Mouse (Mus musculus) intestine, postnatal 0 days (tissue): ENCODE results near the gene Prkar1b. TPM values are rescaled to one million over a fixed set of nuclear protein-coding genes. Genes with fewer than 3 reads are reported as not detected.

Experiments used
- ATAC-seq: fragments of 200-750 bp; cut with Nextera tagmentation; 2 replicates; pipeline ENCODE4 v1.8.0; 2017; ENCODE audit warnings: mild to moderate bottlenecking, moderate TSS enrichment, moderate library complexity
- H3K27ac ChIP-seq: fragments of 300-500 bp; sonication (generic); 2 replicates; pipeline ENCODE4 v1.5.1; 2014; ENCODE audit warnings: mild to moderate bottlenecking, low read depth, low read length, moderate library complexity
- H3K27me3 ChIP-seq: fragments of 300-500 bp; sonication (generic); replicated peaks from 2 replicates; pipeline ENCODE4 v1.6.1; 2014; ENCODE audit warnings: low read length, mixed read lengths; ENCODE audit not compliant: control insufficient read depth, insufficient read depth
- H3K36me3 ChIP-seq: fragments of 300-500 bp; sonication (generic); 2 replicates; pipeline ENCODE4 v1.6.1; 2014; ENCODE audit warnings: mild to moderate bottlenecking, moderate library complexity; ENCODE audit not compliant: control insufficient read depth, insufficient read depth
- H3K4me1 ChIP-seq: fragments of 300-500 bp; sonication (generic); replicated peaks from 2 replicates; pipeline ENCODE4 v1.6.1; 2014; ENCODE audit warnings: antibody characterized with exemption, low read length, mixed read lengths; ENCODE audit not compliant: control insufficient read depth, insufficient read depth
- H3K4me2 ChIP-seq: fragments of 300-500 bp; sonication (generic); replicated peaks from 2 replicates; pipeline ENCODE4 v1.6.1; 2014; ENCODE audit warnings: low read depth, mild to moderate bottlenecking, moderate library complexity
- H3K4me3 ChIP-seq: fragments of 300-500 bp; sonication (generic); 2 replicates; pipeline ENCODE4 v1.5.1; 2014; ENCODE audit warnings: low read depth, low read length
- H3K9ac ChIP-seq: fragments of 300-500 bp; sonication (generic); 2 replicates; pipeline ENCODE4 v1.6.1; 2014; ENCODE audit warnings: mild to moderate bottlenecking, low read depth, low read length
- H3K9me3 ChIP-seq: fragments of 300-500 bp; sonication (generic); 2 replicates; pipeline ENCODE4 v1.6.1; 2016; ENCODE audit warnings: mixed run types; ENCODE audit not compliant: control insufficient read depth
- CTCF ChIP-seq: sonication (generic); IDR thresholded peaks from 2 replicates; pipeline ENCODE4 v1.5.1; 2016; ENCODE audit warnings: low read depth, mild to moderate bottlenecking, control low read depth, antibody characterized with exemption, moderate library complexity
- WGBS: fragments of 180-500 bp; shearing (Covaris S2); extraction: QIAGEN DNeasy Blood & Tissue Kit; methylation state at CpG from one replicate; pipeline ENCODE4 v1.1.7; 2014; 5-methylcytosine and 5-hydroxymethylcytosine counted together
- polyA plus RNA-seq: library from polyadenylated mRNA; unstranded; fragments of >200 nt; fragmentation: Nextera tagmentation; extraction: Ambion mirVana; gene quantifications from 2 replicates; pipeline ENCODE4 v1.2.1, GENCODE M21; 2015

The Prkar1b gene
- polyA plus RNA-seq, 1 experiment from 2014 or later, result 10.0 TPM

DNA sequence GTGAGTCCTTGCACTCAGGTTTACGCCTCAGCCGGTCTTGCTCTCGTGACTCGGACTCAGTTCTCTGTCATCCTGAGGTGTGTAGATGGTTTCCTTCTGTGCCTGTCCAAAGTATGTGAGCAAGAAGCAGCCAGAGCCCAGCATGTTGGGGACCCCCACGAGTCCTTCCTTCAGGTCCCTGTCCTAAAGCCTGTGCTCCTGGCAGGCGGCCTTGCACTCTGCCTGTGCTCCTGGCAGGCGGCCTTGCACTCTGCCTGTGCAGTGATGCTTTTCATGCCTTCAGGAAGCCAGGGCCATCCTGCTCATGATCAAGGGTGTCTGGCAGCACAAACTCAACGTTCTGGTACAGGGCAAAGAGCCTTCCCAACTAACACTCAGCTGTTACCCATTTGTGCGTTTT is 33.8 kb upstream of the Prkar1b start:
- WGBS, result 92% methylated on average over 9 of the region's 9 CpGs
- no peak overlapping the region for H3K27ac ChIP-seq
- no peaks in the 10 kb centered on the region for H3K4me1 ChIP-seq
- H3K9me3 ChIP-seq, result no peaks in the 10 kb centered on the region
- H3K27me3 ChIP-seq, result no peaks in the 10 kb centered on the region
- H3K9ac ChIP-seq, result no peak overlapping the region
- H3K36me3 ChIP-seq, result peaks cover 59% of the 10 kb centered on the region
- no peak for TF ChIP-seq CTCF
- no peak overlapping the region for H3K4me3 ChIP-seq
- H3K4me2 ChIP-seq, result no peak overlapping the region
- ATAC-seq, result no peak

DNA sequence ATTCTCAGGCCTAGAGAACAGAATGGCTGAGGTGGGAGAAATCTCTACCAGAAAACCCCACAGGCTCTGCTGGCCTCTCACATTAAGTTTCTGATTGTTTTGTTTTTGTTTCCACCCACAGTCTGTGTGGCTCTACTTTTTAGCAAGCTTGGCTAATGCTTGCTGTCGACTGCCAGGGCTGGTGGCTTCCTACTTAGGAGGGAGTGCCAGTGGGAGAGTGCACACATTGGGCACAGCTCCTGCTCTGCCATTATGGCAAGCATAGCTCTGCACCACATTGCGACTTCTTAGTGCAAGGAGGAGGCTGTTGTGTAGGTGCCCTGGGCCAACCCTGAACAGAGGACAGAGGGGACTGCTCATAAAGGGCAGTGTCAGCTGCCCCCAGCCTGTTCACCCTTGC is 33.3 kb upstream of the Prkar1b start:
- Histone ChIP-seq H3K27ac (no peak overlapping the region), H3K4me1 (no peaks in the 10 kb centered on the region), H3K27me3 (no peaks in the 10 kb centered on the region), H3K9ac (no peak overlapping the region), H3K9me3 (no peaks in the 10 kb centered on the region), H3K36me3 (peaks cover 63% of the 10 kb centered on the region), H3K4me2 (no peak overlapping the region), H3K4me3 (no peak overlapping the region)
- ATAC-seq, result no peak
- no peak for TF ChIP-seq CTCF
- 85% methylated on average over 2 of the region's 2 CpGs for WGBS

GRCm38 (mm10) chr5:139178895-139179631 is 29.3 kb upstream of the Prkar1b start:
- TF ChIP-seq CTCF, result peak; percentile 99
- no peak overlapping the region for H3K9ac ChIP-seq
- H3K36me3 ChIP-seq, result peaks cover 56% of the 10 kb centered on the region
- H3K4me1 ChIP-seq, result no peaks in the 10 kb centered on the region
- H3K4me3 ChIP-seq, result no peak overlapping the region
- no peak overlapping the region for H3K27ac ChIP-seq
- no peak overlapping the region for H3K4me2 ChIP-seq
- H3K27me3 ChIP-seq, result no peaks in the 10 kb centered on the region
- WGBS, result 27% methylated on average over 11 of the region's 11 CpGs
- ATAC-seq, result peak; percentile 77
- H3K9me3 ChIP-seq, result no peaks in the 10 kb centered on the region

DNA sequence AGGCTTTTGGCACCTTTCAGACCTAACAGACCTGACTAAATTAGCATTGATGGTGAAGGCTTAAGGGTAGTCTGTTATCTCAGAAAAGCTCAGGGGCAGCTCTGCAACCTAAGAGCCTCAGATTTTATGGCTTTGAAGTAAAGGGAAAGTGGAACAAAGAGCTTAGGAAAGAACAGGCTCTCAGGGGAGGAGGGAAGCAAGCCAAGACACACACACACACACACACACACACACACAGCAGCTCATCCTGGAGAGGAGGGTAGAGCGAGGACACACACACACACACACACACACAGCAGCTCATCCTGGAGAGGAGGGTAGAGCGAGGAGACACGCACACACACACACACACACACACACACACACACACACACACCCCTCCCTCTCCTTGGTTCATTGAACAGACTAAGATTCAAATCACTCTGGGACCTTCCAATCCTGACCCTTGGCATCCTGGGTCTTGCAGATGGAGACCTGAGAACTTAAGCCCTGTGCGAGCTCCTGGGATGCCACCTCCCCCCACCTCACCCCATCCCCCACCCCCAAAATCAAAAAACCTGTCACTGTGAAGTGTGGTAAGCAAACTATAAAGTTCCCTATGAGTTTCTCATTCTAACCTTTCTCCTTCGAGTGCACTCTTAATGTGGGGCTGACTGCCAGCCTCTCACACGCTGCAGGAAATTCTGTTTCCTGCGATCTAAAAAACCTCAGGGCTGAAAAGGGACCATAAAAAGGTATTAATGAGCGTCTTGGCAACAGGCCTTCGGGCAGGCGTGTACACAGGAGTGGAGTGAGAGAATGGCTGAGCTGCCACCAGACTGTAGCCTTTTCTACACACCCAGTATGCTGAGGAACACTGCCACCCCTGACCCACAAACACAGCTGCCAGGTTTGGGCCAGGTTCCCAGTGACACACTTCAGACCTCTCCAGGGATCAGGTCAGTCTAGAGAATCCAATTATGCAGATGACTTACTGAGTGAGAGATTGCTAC is 25.1 kb upstream of the Prkar1b start:
- Histone ChIP-seq H3K9me3 (no peaks in the 10 kb centered on the region), H3K4me2 (0 out of 2 replicates have a peak overlapping the region, but pooled peaks have one; percentile 6), H3K36me3 (peaks cover 47% of the 10 kb centered on the region), H3K4me1 (no peaks in the 10 kb centered on the region), H3K9ac (no peak overlapping the region), H3K4me3 (no peak overlapping the region), H3K27ac (no peak overlapping the region), H3K27me3 (no peaks in the 10 kb centered on the region)
- WGBS, result 33% methylated on average over 8 of the region's 10 CpGs
- no peak for ATAC-seq
- TF ChIP-seq CTCF, result no peak

DNA sequence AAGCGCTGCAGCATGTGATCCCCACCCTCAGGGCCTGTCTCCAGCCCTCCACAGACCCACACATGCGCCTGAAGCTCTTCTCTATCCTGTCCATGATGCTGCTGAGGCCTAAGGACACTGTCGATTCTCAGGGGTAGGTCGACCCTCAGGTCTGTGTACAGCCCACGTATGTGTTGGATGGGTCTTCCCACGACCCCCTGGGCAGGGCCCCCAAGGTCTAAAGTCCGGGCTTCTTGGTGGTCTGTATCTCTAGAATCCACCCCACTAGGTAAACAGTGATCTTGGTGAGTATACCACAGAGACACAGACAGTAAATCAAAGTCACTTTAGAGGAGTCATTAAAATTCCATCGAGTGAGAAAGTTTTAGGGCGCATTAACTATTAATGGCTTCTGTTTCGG is 24.3 kb upstream of the Prkar1b start:
- no peak for TF ChIP-seq CTCF
- H3K9ac ChIP-seq, result no peak overlapping the region
- H3K27ac ChIP-seq, result no peak overlapping the region
- H3K4me2 ChIP-seq, result no peak overlapping the region
- H3K4me3 ChIP-seq, result no peak overlapping the region
- no peak for ATAC-seq
- H3K36me3 ChIP-seq, result peaks cover 47% of the 10 kb centered on the region
- WGBS, result 20% methylated on average over 10 of the region's 10 CpGs
- H3K27me3 ChIP-seq, result no peaks in the 10 kb centered on the region
- H3K4me1 ChIP-seq, result no peaks in the 10 kb centered on the region
- H3K9me3 ChIP-seq, result no peaks in the 10 kb centered on the region

- Histone ChIP-seq H3K9me3 (no peaks in the 10 kb centered on the region), H3K27me3 (no peaks in the 10 kb centered on the region)
- WGBS, result 90% methylated on average over 4 of the region's 4 CpGs
These were observed 22.1 kb upstream of the Prkar1b start for GRCm38 (mm10) chr5:139171929-139172328.

More at GRCm38 (mm10) chr5:139171929-139172328, 22.1 kb upstream of the Prkar1b start:
- no peak for ATAC-seq
- no peak for TF ChIP-seq CTCF
- Histone ChIP-seq H3K27ac (no peak overlapping the region), H3K4me1 (no peaks in the 10 kb centered on the region), H3K9ac (no peak overlapping the region), H3K36me3 (peaks cover 38% of the 10 kb centered on the region), H3K4me3 (no peak overlapping the region), H3K4me2 (no peak overlapping the region)
